Mouse (Mus musculus) G1E (cell line): ENCODE results near the gene S100a4. TPM values are rescaled to one million over a fixed set of nuclear protein-coding genes. Genes with fewer than 3 reads are reported as not detected.

ENCODE experiments used
- ATAC-seq: 2 replicates; pipeline ENCODE4 v1.8.0; 2016; ENCODE audit warnings: mild to moderate bottlenecking; ENCODE audit not compliant: insufficient number of reproducible peaks, poor library complexity, low FRiP score, severe bottlenecking; ENCODE audit errors: extremely low read depth
- DNase-seq: peaks from one replicate; pipeline ENCODE4 v3.0.0; 2012; ENCODE audit warnings: low spot score
- H3K27me3 ChIP-seq: 2 replicates; pipeline ENCODE4 v1.6.1; 2012; ENCODE audit warnings: mild to moderate bottlenecking, low read length, inconsistent platforms; ENCODE audit not compliant: insufficient read depth
- H3K36me3 ChIP-seq: replicated peaks from 2 replicates; pipeline ENCODE3; 2012; ENCODE audit warnings: mild to moderate bottlenecking, inconsistent platforms
- H3K4me1 ChIP-seq: 2 replicates; pipeline ENCODE4 v1.6.1; 2012; ENCODE audit warnings: low read depth, low read length, inconsistent platforms, mixed read lengths; ENCODE audit not compliant: insufficient read depth
- H3K4me3 ChIP-seq: 2 replicates; pipeline ENCODE4 v1.5.1; 2012; ENCODE audit warnings: low read depth, mild to moderate bottlenecking, inconsistent platforms, low read length, moderate library complexity, mixed read lengths
- H3K9me3 ChIP-seq: replicated peaks from 2 replicates; pipeline ENCODE4 v1.6.1; 2012; ENCODE audit warnings: inconsistent platforms
- CTCF ChIP-seq: IDR thresholded peaks from 2 replicates; pipeline ENCODE4 v1.5.1; 2012; ENCODE audit warnings: low read depth, low read length, inconsistent platforms, mixed read lengths
- GATA1 ChIP-seq: IDR thresholded peaks from 2 replicates; pipeline ENCODE4 v1.6.1; 2012; ENCODE audit warnings: borderline replicate concordance, low read length, inconsistent platforms, mixed read lengths
- GATA2 ChIP-seq: IDR thresholded peaks from 2 replicates; pipeline ENCODE4 v1.6.1; 2012; ENCODE audit warnings: low read depth, low read length, inconsistent platforms, borderline replicate concordance
- POLR2AphosphoS5 ChIP-seq: IDR thresholded peaks from 2 replicates; pipeline ENCODE4 v1.6.1; 2012; ENCODE audit warnings: low read depth, low read length, inconsistent platforms; ENCODE audit not compliant: insufficient replicate concordance
- TAL1 ChIP-seq: conservative IDR thresholded peaks from 2 replicates; pipeline ENCODE4 v1.6.1; 2012; ENCODE audit warnings: low read depth, low read length, inconsistent platforms, mixed read lengths
- polyA plus RNA-seq: library from polyadenylated mRNA; stranded (reverse); fragments of >175 nt; gene quantifications from 2 replicates; pipeline ENCODE4 v1.2.3, GENCODE M21; 2012
- total RNA-seq, 2 experiments: library from RNA; stranded (forward) in 1 of 2; stranded (reverse) in 1 of 2; fragments of 200-1000 nt in 1 of 2; fragments of >200 nt in 1 of 2; fragmentation: Nextera tagmentation in 1 of 2; gene quantifications; 2 replicates each; pipeline ENCODE4 v1.2.3; 2014 to 2017

S100a4 gene
- total and polyA plus RNA-seq, 3 experiments, result not detected

DNA sequence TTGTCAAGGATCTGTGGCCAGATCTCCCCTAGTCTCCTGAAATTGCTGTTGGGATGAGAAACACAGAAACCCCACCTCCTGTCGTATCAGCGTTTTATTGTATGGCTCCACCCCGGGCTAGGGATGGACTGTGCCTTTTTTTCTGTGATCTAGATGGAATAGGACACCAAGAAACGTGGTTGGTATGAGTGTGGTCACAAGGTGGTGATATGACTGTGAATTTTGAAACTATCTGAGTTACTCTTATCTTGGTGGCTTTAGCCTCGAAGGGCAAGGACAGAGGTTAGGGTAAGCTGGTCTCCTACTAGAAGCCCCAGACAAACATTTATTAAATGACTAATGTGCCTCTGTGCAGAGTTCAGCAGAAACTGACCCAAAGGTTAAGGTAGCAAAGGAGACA is 8.0 kb upstream of the S100a4 start:
- ATAC-seq (no peak), DNase-seq (no peak)
- H3K36me3 ChIP-seq, result no peaks in the 10 kb centered on the region
- H3K4me1 ChIP-seq, result no peaks in the 10 kb centered on the region
- H3K4me3 ChIP-seq, result no peak overlapping the region
- no peaks in the 10 kb centered on the region for H3K27me3 ChIP-seq
- no peak for TF ChIP-seq POLR2AphosphoS5
- TF ChIP-seq CTCF, result no peak
- no peak for TF ChIP-seq GATA2
- no peaks in the 10 kb centered on the region for H3K9me3 ChIP-seq

GRCm38 (mm10) chr3:90596810-90597209 is 6.8 kb upstream of the S100a4 start:
- H3K36me3 ChIP-seq, result no peaks in the 10 kb centered on the region
- peaks cover 2% of the 10 kb centered on the region; the same call in 1 of the 2 replicates for H3K27me3 ChIP-seq
- DNase-seq, result no peak
- no peak overlapping the region for H3K4me3 ChIP-seq
- ATAC-seq, result no peak
- TF ChIP-seq POLR2AphosphoS5 (no peak), GATA2 (no peak), TAL1 (no peak), GATA1 (no peak), CTCF (no peak)
- H3K9me3 ChIP-seq, result no peaks in the 10 kb centered on the region
- no peaks in the 10 kb centered on the region for H3K4me1 ChIP-seq

DNA sequence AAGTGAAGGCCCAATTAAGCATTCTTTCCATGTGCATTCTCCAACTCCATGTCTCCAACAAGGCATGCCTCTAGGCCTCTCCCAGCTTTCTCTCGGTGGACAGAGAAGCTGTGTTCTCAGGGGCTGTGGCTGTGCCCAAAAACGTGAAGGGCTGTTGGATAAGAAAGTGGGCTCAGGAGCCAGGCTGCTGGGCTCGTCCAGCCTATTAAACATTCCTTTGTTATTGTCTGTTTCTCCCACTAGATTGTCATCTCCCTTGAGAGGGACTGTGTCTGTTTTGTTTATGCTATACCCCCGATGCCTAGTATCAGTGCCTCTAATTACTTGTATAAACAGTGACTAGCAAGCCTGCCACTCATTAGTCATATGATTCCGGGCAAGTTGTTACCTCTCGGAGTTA is 5.8 kb upstream of the S100a4 start:
- H3K36me3 ChIP-seq, result no peaks in the 10 kb centered on the region
- TF ChIP-seq TAL1, result no peak
- no peak for TF ChIP-seq GATA1
- no peak for TF ChIP-seq GATA2
- no peak for TF ChIP-seq CTCF
- TF ChIP-seq POLR2AphosphoS5, result no peak
- H3K4me3 ChIP-seq, result no peak overlapping the region
- DNase-seq (no peak), ATAC-seq (no peak)
- H3K4me1 ChIP-seq, result no peaks in the 10 kb centered on the region
- no peaks in the 10 kb centered on the region for H3K9me3 ChIP-seq
- H3K27me3 ChIP-seq, result peaks cover 3% of the 10 kb centered on the region; the same call in 1 of the 2 replicates

DNA sequence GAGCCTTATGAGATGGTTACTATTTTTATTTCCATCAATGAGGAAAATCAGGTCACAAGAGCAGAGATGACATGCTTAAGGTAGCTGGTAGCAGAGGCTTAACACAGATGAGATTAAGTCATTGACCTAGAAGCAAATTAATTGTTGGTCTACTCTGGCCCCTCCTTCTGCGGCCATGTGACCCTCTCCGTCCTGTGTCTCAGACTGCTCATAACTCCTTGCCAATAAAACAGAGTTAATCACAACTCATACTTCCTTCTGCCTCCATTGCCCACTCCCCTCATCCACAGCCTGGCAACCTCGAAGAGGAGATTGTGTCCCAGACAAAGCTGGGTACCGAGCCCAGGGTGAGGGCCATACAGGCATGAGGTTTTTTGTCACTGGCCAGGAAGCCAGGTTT is 5.4 kb upstream of the S100a4 start:
- no peak for TF ChIP-seq POLR2AphosphoS5
- TF ChIP-seq TAL1, result no peak
- no peak for TF ChIP-seq CTCF
- TF ChIP-seq GATA2, result no peak
- TF ChIP-seq GATA1, result no peak
- H3K4me1 ChIP-seq, result no peaks in the 10 kb centered on the region
- H3K36me3 ChIP-seq, result no peaks in the 10 kb centered on the region
- no peak for ATAC-seq
- H3K4me3 ChIP-seq, result no peak overlapping the region
- DNase-seq, result no peak
- peaks cover 3% of the 10 kb centered on the region; the same call in 1 of the 2 replicates for H3K27me3 ChIP-seq
- H3K9me3 ChIP-seq, result no peaks in the 10 kb centered on the region

GRCm38 (mm10) chr3:90599401-90599800 is 4.2 kb upstream of the S100a4 start:
- no peaks in the 10 kb centered on the region for H3K9me3 ChIP-seq
- DNase-seq (no peak), ATAC-seq (no peak)
- no peaks in the 10 kb centered on the region for H3K4me1 ChIP-seq
- H3K27me3 ChIP-seq, result peaks cover 3% of the 10 kb centered on the region; the same call in 1 of the 2 replicates
- H3K36me3 ChIP-seq, result no peaks in the 10 kb centered on the region
- H3K4me3 ChIP-seq, result no peak overlapping the region
- TF ChIP-seq TAL1, result no peak
- no peak for TF ChIP-seq POLR2AphosphoS5
- TF ChIP-seq GATA1, result no peak
- no peak for TF ChIP-seq GATA2
- no peak for TF ChIP-seq CTCF

- Histone ChIP-seq H3K4me1 (no peaks in the 10 kb centered on the region), H3K9me3 (no peaks in the 10 kb centered on the region), H3K27me3 (peaks cover 3% of the 10 kb centered on the region; the same call in 1 of the 2 replicates), H3K4me3 (no peak overlapping the region), H3K36me3 (no peaks in the 10 kb centered on the region)
- DNase-seq (no peak), ATAC-seq (no peak)
- no peak for TF ChIP-seq GATA2
- no peak for TF ChIP-seq POLR2AphosphoS5
- TF ChIP-seq GATA1, result no peak
- TF ChIP-seq TAL1, result no peak
- TF ChIP-seq CTCF, result no peak
These were observed 3.5 kb upstream of the S100a4 start for GRCm38 (mm10) chr3:90600036-90600435.
